Mouse (Mus musculus) cortical plate, adult 2 months (tissue): Measurements from ENCODE around the gene Slfn9. TPM values are rescaled to one million over a fixed set of nuclear protein-coding genes. Genes with fewer than 3 reads are reported as not detected.
"Not testable (repeated sequence)": the region's sequence is repeated elsewhere in the genome, so short reads cannot be mapped to it uniquely, and the experiment has no call there.

Experiments used
- H3K27ac ChIP-seq: fragments of 200-500 bp; 2 replicates; pipeline ENCODE4 v1.5.1; 2012; ENCODE audit warnings: low read length, control low read depth, inconsistent platforms; ENCODE audit not compliant: insufficient read depth
- H3K4me1 ChIP-seq: fragments of 200-500 bp; 2 replicates; pipeline ENCODE4 v1.6.1; 2011; ENCODE audit warnings: low read length; ENCODE audit not compliant: control insufficient read depth, insufficient read depth
- H3K4me3 ChIP-seq: fragments of 200-500 bp; 2 replicates; pipeline ENCODE4 v1.5.1; 2011; ENCODE audit warnings: mild to moderate bottlenecking, low read length, control low read depth; ENCODE audit not compliant: insufficient read depth
- CTCF ChIP-seq: fragments of 200-500 bp; IDR thresholded peaks from 2 replicates; pipeline ENCODE4 v1.5.1; 2011; ENCODE audit warnings: mild to moderate bottlenecking, control low read depth, low read length; ENCODE audit not compliant: insufficient read depth; ENCODE audit errors: extremely low read depth
- POLR2A ChIP-seq: fragments of 200-500 bp; IDR thresholded peaks from 2 replicates; pipeline ENCODE4 v1.6.1; 2011; ENCODE audit warnings: mild to moderate bottlenecking, low read length, control low read depth; ENCODE audit not compliant: insufficient read depth; ENCODE audit errors: extremely low read depth
- polyA plus RNA-seq: library from polyadenylated mRNA; depleted of rRNA; stranded (reverse); fragments of >200 nt; gene quantifications from 2 replicates; pipeline ENCODE4 v1.2.3, GENCODE M21; 2012

Slfn9 gene
- polyA plus RNA-seq, 1 experiment: 0.25 TPM

GRCm38 (mm10) chr11:82989357-82989756, 2.3 kb downstream of the Slfn9 start:
- Histone ChIP-seq H3K4me1 (no peaks in the 10 kb centered on the region), H3K4me3 (no peak overlapping the region), H3K27ac (no peak overlapping the region)
- TF ChIP-seq CTCF: no peak
- TF ChIP-seq POLR2A: no peak

DNA sequence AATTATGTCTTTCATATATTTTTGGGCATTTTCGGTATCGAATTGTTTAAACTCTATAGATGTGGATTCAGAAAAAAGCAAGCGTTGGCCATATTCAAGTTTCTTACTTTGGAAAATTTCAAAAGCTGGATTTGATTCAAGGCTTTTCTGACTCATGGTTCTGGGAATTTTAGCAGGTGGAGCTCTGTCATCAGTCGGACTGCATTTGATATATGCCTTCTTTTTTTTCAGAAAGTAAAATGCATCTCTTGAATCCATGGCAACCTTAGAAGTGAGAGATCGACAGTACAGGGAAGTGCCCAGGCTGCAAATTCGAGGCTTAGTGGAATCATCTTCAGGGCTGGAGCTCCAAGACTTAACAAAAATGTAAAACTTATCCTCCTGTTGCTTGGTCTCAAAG, 4.0 kb downstream of the Slfn9 start:
- Histone ChIP-seq H3K27ac (no peak overlapping the region), H3K4me1 (no peaks in the 10 kb centered on the region), H3K4me3 (no peak overlapping the region)
- no peak for TF ChIP-seq POLR2A
- no peak for TF ChIP-seq CTCF

- Histone ChIP-seq H3K4me3 (no peak overlapping the region), H3K27ac (no peak overlapping the region), H3K4me1 (no peaks in the 10 kb centered on the region)
- TF ChIP-seq POLR2A (no peak), CTCF (no peak)
Measured at GRCm38 (mm10) chr11:82983193-82983592, 8.4 kb downstream of the Slfn9 start.

GRCm38 (mm10) chr11:82982409-82982808, 9.2 kb downstream of the Slfn9 start:
- not testable (repeated sequence) for H3K4me1 ChIP-seq, H3K27ac ChIP-seq, H3K4me3 ChIP-seq

GRCm38 (mm10) chr11:82973916-82974315, 17.7 kb downstream of the Slfn9 start:
- Histone ChIP-seq H3K27ac (no peak overlapping the region), H3K4me3 (no peak overlapping the region)
- no peak for TF ChIP-seq POLR2A
- TF ChIP-seq CTCF: no peak

DNA sequence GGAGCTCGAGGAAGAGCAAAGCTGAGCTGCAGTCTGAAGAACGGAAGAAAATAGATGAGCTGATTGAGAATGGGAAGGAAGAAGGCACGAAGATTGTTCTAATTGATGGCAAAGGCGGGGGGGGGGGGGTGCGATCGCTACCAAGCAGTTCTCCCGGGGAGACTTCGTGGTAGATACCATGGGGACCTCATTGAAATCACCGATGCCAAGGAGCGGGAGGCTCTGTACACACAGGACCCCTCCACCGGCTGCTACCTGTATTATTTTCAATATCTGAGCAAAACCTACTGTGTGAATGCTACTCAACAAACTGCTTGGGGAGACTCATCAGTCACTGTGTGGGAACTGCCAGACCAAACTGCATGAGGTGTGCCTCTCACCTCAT, 20.0 kb downstream of the Slfn9 start:
- Histone ChIP-seq H3K27ac (no peak overlapping the region), H3K4me1 (no peaks in the 10 kb centered on the region), H3K4me3 (no peak overlapping the region)
- TF ChIP-seq POLR2A (no peak), CTCF (no peak)

More at GRCm38 (mm10) chr11:82973916-82974315, 17.7 kb downstream of the Slfn9 start:
- no peaks in the 10 kb centered on the region for H3K4me1 ChIP-seq

DNA sequence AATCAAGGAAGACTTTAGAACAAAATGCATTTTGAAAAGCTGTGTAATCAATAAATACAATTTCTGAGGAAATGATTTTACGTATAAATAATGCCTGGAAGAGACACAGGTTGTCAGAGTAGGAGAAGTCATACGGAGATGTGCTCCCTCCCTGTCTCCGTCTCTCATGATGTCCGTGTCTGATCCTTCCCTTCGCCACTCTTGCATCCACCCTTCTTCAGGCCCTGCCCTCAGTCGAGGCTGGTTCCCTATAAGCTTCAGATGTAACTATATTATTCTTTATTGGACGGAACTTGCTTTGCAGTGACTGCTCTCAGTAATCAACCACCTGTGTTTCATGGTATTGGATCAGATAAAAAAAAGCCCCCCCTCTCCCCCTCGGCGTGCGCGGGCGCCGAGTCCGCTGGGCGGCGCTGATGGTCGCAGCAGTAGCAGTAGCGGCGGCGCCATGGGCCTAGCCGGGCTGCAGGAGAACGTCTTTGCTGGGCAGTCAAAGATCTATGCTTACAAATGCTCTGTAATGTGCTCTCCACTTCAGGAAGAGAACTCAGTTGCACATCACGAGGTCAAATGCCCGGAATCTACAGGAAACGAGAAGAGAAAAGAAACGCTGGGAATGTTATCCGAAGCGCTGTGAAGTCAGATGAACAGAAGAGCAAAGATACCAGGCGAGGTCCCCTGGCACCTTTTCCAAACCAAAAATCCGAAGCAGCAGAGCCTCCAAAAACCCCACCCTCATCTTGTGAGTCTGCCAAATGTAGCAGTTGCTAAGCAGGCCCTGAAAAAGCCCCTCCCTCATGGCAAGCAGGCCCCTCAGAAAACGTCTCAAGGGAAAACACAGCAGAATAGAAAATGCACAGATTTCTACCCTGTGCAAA, 20.7 kb downstream of the Slfn9 start:
- H3K4me3 ChIP-seq: no peak overlapping the region
- TF ChIP-seq CTCF (0 out of 2 replicates have a peak, but pooled peaks have one; percentile 10), POLR2A (no peak)
- H3K27ac ChIP-seq: no peak overlapping the region
- no peaks in the 10 kb centered on the region for H3K4me1 ChIP-seq

GRCm38 (mm10) chr11:82962215-82962614, 29.4 kb downstream of the Slfn9 start:
- Histone ChIP-seq H3K4me3 (no peak overlapping the region), H3K4me1 (no peaks in the 10 kb centered on the region), H3K27ac (no peak overlapping the region)
- TF ChIP-seq CTCF (no peak), POLR2A (no peak)

DNA sequence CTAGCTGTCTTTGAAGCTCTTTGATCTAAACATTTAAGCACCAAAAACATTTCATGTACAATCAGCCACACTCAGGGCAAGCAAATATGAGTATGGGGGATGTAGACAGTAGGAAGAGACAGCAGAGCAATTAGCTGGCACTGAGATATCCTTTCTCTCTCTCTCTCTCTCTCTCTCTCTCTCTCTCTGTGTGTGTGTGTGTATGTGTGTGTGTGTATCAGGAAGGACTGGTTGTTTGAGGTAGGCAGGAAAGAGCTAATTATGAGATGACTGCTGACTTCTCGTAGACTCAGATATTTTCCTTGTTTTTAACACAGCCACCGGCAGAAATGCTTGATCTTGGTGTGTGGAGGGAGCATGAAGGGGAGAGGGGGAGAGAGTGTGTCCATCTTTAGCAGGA, 29.9 kb downstream of the Slfn9 start:
- Histone ChIP-seq H3K4me1 (no peaks in the 10 kb centered on the region), H3K27ac (no peak overlapping the region), H3K4me3 (no peak overlapping the region)
- no peak for TF ChIP-seq POLR2A
- no peak for TF ChIP-seq CTCF

GRCm38 (mm10) chr11:82959613-82960012, 32.0 kb downstream of the Slfn9 start:
- Histone ChIP-seq H3K4me3 (no peak overlapping the region), H3K27ac (no peak overlapping the region), H3K4me1 (no peaks in the 10 kb centered on the region)
- TF ChIP-seq CTCF (peak; percentile 47), POLR2A (no peak)
